7 mouse cellular contexts compared by ENCODE assay signal in the genomic region with DNA sequence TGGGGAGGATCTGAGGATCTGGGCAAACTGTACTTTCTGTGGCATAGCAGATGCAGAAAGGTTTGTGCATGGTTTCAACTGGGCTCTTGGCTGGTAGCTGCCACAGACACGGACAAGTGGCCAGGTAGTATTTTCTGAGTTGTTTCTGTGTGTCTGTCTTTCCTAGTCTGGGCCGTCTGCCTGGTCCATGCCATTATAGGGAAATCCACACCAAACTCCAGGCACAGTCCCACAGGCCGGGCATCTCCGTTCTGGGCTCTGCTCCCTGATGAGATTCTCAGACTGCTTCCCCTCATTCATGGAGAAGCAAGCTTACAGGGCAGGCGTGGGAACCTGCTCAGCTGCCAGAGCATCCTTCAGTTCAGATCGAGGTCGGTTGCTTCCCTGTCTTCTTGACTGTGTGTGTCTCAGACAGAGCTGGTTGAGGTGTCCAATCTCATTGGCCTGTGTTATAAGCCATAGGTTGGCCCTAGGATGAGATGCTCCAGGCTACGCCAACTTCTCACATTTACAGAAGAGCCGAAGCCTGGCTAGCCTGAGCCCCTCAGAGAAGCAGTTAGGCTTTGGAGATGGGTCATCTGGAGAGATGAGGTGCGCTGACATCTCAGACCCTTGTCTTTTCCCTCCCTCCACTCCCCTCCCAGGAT. TPM values are rescaled to one million over a fixed set of nuclear protein-coding genes. Genes with fewer than 3 reads are reported as not detected.
A peak's percentile ranks its signal among the peaks of the same experiment; 100 is the strongest.
DNase-seq lines count a peak whose midpoint lies in the region; ATAC-seq lines count a peak whose summit lies in the region.

TSS of gene P4ha2 (plus strand) at position 51 of the 647 bp plus-strand sequence.

- H3K4me2 ChIP-seq in forebrain, embryonic 11.5 days (ENCODE audit: low read depth, low read length, severe bottlenecking): peak within 1 kb of the TSS; percentile 99
- H3K4me2 ChIP-seq in liver, embryonic 11.5 days: peak within 1 kb of the TSS; percentile 99
- H3K4me2 ChIP-seq in stomach, embryonic 16.5 days (ENCODE audit: low read depth, low read length): peak within 1 kb of the TSS; percentile 88

- H3K4me3 ChIP-seq in forebrain, embryonic 11.5 days (ENCODE audit: low read depth, low read length): peak within 1 kb of the TSS; percentile 57
- peak within 1 kb of the TSS; percentile 68 for H3K4me3 ChIP-seq in liver, embryonic 11.5 days (ENCODE audit: low read depth, low read length)
- H3K4me3 ChIP-seq in stomach, embryonic 16.5 days (replicated peaks; ENCODE audit: low read length): peak within 1 kb of the TSS; percentile 64

- 50% methylated on average over 10 of the region's 10 CpGs for WGBS in forebrain, embryonic 11.5 days
- 48% methylated on average over 10 of the region's 10 CpGs for WGBS in liver, embryonic 11.5 days
- 53% methylated on average over 10 of the region's 10 CpGs for WGBS in stomach, embryonic 16.5 days

- H3K4me1 ChIP-seq in forebrain, embryonic 11.5 days (replicated peaks; ENCODE audit: control insufficient read depth, insufficient read depth, low read length): peaks cover 6% of the 10 kb centered on the region; the same call in 1 of the 2 replicates
- H3K4me1 ChIP-seq in liver, embryonic 11.5 days (replicated peaks; ENCODE audit: control insufficient read depth, insufficient read depth, low read length): peaks cover 15% of the 10 kb centered on the region
- peaks cover 28% of the 10 kb centered on the region for H3K4me1 ChIP-seq in stomach, embryonic 16.5 days (ENCODE audit: control insufficient read depth, insufficient read depth, low read length)

- intact Hi-C loops in heart, postnatal 36 days (cut with DNase I): loop anchor here (10.0 kb wide), 1 partner anchor 335 kb away; no protein-coding TSS in a partner anchor

- no peaks in the 10 kb centered on the region for H3K9me3 ChIP-seq in forebrain, embryonic 11.5 days (ENCODE audit: control insufficient read depth, low read length)
- H3K9me3 ChIP-seq in liver, embryonic 11.5 days (ENCODE audit: control insufficient read depth, low read length): no peaks in the 10 kb centered on the region
- no peaks in the 10 kb centered on the region for H3K9me3 ChIP-seq in stomach, embryonic 16.5 days (replicated peaks; ENCODE audit: control insufficient read depth, low read length)

- peak within 1 kb of the TSS; percentile 67 for H3K9ac ChIP-seq in forebrain, embryonic 11.5 days (ENCODE audit: low read length)
- peak within 1 kb of the TSS; percentile 56 for H3K9ac ChIP-seq in liver, embryonic 11.5 days (ENCODE audit: low read depth, low read length)
- H3K9ac ChIP-seq in stomach, embryonic 16.5 days (ENCODE audit: low read length): peak within 1 kb of the TSS; percentile 76

- H3K36me3 ChIP-seq in forebrain, embryonic 11.5 days (ENCODE audit: control insufficient read depth, insufficient read depth, low read length): no peaks in the 10 kb centered on the region
- H3K36me3 ChIP-seq in liver, embryonic 11.5 days (ENCODE audit: control insufficient read depth, insufficient read depth, low read length): no peaks in the 10 kb centered on the region
- H3K36me3 ChIP-seq in stomach, embryonic 16.5 days (ENCODE audit: control insufficient read depth, insufficient read depth, low read length): no peaks in the 10 kb centered on the region

- ATAC-seq in forebrain, embryonic 11.5 days (replicated peaks; ENCODE audit: low FRiP score): peak; percentile 15
- ATAC-seq in liver, embryonic 11.5 days (replicated peaks; ENCODE audit: low FRiP score): 0 out of 2 replicates have a peak, but pooled peaks have one; percentile 31
- ATAC-seq in stomach, embryonic 16.5 days (ENCODE audit: insufficient read depth, low FRiP score): peak; percentile 38

- H3K27me3 ChIP-seq in forebrain, embryonic 11.5 days (ENCODE audit: control insufficient read depth, insufficient read depth, low read length): peaks cover 3% of the 10 kb centered on the region
- peaks cover 23% of the 10 kb centered on the region for H3K27me3 ChIP-seq in liver, embryonic 11.5 days (replicated peaks; ENCODE audit: control insufficient read depth, insufficient read depth, low read length)
- no peaks in the 10 kb centered on the region for H3K27me3 ChIP-seq in stomach, embryonic 16.5 days (ENCODE audit: control insufficient read depth, insufficient read depth, low read length)

- peak; percentile 23 for DNase-seq in urinary bladder, adult 2 months (ENCODE audit: low spot score)
- DNase-seq in urinary bladder, postnatal 36 days (ENCODE audit: low spot score in 2 of 2): no peak
- no peak for DNase-seq in forebrain, embryonic 11.5 days (ENCODE audit: low spot score)
- no peak for DNase-seq in heart, postnatal 36 days
- no peak for DNase-seq in liver, embryonic 11.5 days (ENCODE audit: low spot score)
- no peak for DNase-seq in spleen, adult 12 weeks (ENCODE audit: low spot score)

- H3K27ac ChIP-seq in forebrain, embryonic 11.5 days (ENCODE audit: low read depth, low read length): no peak within 1 kb of the TSS
- no peak within 1 kb of the TSS for H3K27ac ChIP-seq in liver, embryonic 11.5 days (ENCODE audit: low read depth, low read length)
- H3K27ac ChIP-seq in stomach, embryonic 16.5 days (ENCODE audit: low read length): peak within 1 kb of the TSS; percentile 42; the same call in 1 of the 2 replicates

RNA-seq across cellular contexts. Expression of gene P4ha2, which starts in this region (rescaled TPM):
- 26.5 and 26.7 TPM in 2 replicates for polyA plus RNA-seq in urinary bladder, adult 2 months (2012; rRNA removed)
- polyA plus RNA-seq in forebrain, embryonic 11.5 days (2014; fragmentation: Nextera tagmentation; extraction: Ambion mirVana): 16.0 and 16.4 TPM in 2 replicates
- total RNA-seq in heart, postnatal 36 days (2021): 10 to 100 TPM; 44.0 to 66.1 TPM
- polyA plus RNA-seq in liver, embryonic 11.5 days (2014; fragmentation: Nextera tagmentation; extraction: Ambion mirVana): 24.3 and 25.7 TPM in 2 replicates
- polyA plus RNA-seq in stomach, embryonic 16.5 days (2015; fragmentation: Nextera tagmentation; extraction: Ambion mirVana): 78.6 and 86.8 TPM in 2 replicates
